Mouse (Mus musculus): Measurements from ENCODE around the gene Ifna6.
"Not testable (repeated sequence)": the region's sequence is repeated elsewhere in the genome, so short reads cannot be mapped to it uniquely, and the experiment has no call there.

DNA sequence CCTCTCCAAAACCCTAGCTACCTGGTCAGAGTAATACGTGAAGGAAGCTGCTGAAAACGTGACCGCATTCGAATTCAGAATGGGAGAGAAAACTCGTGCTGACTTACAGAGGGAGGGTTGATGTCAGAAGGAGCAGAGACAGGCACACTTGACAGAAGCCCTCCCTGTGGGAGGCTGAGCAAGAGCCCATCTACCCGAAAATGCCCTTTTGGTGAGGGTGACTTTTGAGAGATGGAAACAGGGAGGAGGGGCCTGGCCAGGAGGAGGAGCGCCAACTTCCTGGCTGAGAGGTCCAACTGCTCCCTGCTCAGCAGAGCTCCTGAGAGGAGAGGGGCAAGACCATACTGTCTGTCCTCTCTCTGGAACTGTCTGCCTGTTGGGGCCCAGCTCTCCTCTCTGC, 27.9 kb upstream of the Ifna6 start, which contains the start of gene Gm13285:
- not testable (repeated sequence) for TF ChIP-seq CTCF (IDR thresholded peaks at IDR 0.05; ENCODE audit: low read depth); EP300 (optimal IDR thresholded peaks at IDR 0.05)

Data from stomach, postnatal 0 days (tissue).